Mouse (Mus musculus) liver, embryonic 15.5 days (tissue): ENCODE results near the gene Trim62. TPM values are rescaled to one million over a fixed set of nuclear protein-coding genes. Genes with fewer than 3 reads are reported as not detected.

Experiments used
- polyA plus RNA-seq: library from polyadenylated mRNA; unstranded; fragments of >200 nt; fragmentation: Nextera tagmentation; extraction: Ambion mirVana; gene quantifications from 2 replicates; pipeline ENCODE4 v1.2.1, GENCODE M21; 2015

Gene Trim62
- polyA plus RNA-seq, 1 experiment from 2014 or later: 0.18 TPM

Other genes starting within 250 kb of the Trim62 start
- gene Phc2, start 228.9 kb upstream of the Trim62 start, polyA plus RNA-seq: 14.3 and 15.0 TPM in 2 replicates
- not detected in 2 replicates for gene A3galt2, start 128.2 kb upstream of the Trim62 start, polyA plus RNA-seq
- gene Zfp362, start 77.5 kb upstream of the Trim62 start, polyA plus RNA-seq: 6.5 and 6.8 TPM in 2 replicates
- 0.71 and 0.77 TPM in 2 replicates for gene Azin2, start 78.9 kb downstream of the Trim62 start, polyA plus RNA-seq
- gene Ak2, start 108.4 kb downstream of the Trim62 start, polyA plus RNA-seq: 119 and 121 TPM in 2 replicates
- 4.8 and 5.5 TPM in 2 replicates for gene Rnf19b, start 174.7 kb downstream of the Trim62 start, polyA plus RNA-seq
- gene Tmem54, start 222.0 kb downstream of the Trim62 start, polyA plus RNA-seq: 1.2 and 1.9 TPM in 2 replicates
- gene Hpca, start 238.5 kb downstream of the Trim62 start, polyA plus RNA-seq: 0.31 and 0.66 TPM in 2 replicates